Mouse (Mus musculus): Measurements from ENCODE around the gene Gm9903. TPM values are rescaled to one million over a fixed set of nuclear protein-coding genes. Genes with fewer than 3 reads are reported as not detected.

Gm9903 gene
- polyA plus RNA-seq, 1 experiment from 2014 or later = 0.94 TPM

- no peaks in the 10 kb centered on the region for H3K9me3 ChIP-seq (ENCODE audit: control insufficient read depth, low read length)
- peak within 1 kb of the TSS; percentile 78 for H3K4me3 ChIP-seq (ENCODE audit: low read depth, low read length)
- ATAC-seq (ENCODE audit: low FRiP score) (peak; percentile 97), DNase-seq (ENCODE audit: low spot score) (peak; percentile 96)
- no peaks in the 10 kb centered on the region; the same call in 1 of the 2 replicates for H3K36me3 ChIP-seq (ENCODE audit: control insufficient read depth, insufficient read depth, low read length)
- under 1% methylated on average over 82 of the region's 82 CpGs for WGBS
- H3K9ac ChIP-seq (ENCODE audit: low read depth, low read length) = peak within 1 kb of the TSS; percentile 76
- H3K27ac ChIP-seq (ENCODE audit: low read depth, low read length) = peak within 1 kb of the TSS; percentile 96
- no peaks in the 10 kb centered on the region for H3K27me3 ChIP-seq (ENCODE audit: control insufficient read depth, insufficient read depth, low read length)
- peaks cover 8% of the 10 kb centered on the region for H3K4me1 ChIP-seq (replicated peaks; ENCODE audit: control insufficient read depth, insufficient read depth, low read length)
- H3K4me2 ChIP-seq (replicated peaks; ENCODE audit: low read depth, low read length) = peak within 1 kb of the TSS; percentile 68
These were observed 22.4 kb downstream of the Gm9903 start, which contains the start of gene Slbp for GRCm38 (mm10) chr5:33651921-33652782. TSS of gene Slbp (minus strand) at chr5:33652574.

GRCm38 (mm10) chr5:33652783-33653173 is 23.1 kb downstream of the Gm9903 start:
- no peak for DNase-seq (ENCODE audit: low spot score)
- Histone ChIP-seq H3K27ac (ENCODE audit: low read depth, low read length) (no peak overlapping the region; the same call in 1 of the 2 replicates), H3K4me1 (replicated peaks; ENCODE audit: control insufficient read depth, insufficient read depth, low read length) (peaks cover 8% of the 10 kb centered on the region), H3K4me2 (replicated peaks; ENCODE audit: low read depth, low read length) (peak overlapping the region; percentile 68), H3K9me3 (ENCODE audit: control insufficient read depth, low read length) (no peaks in the 10 kb centered on the region), H3K36me3 (ENCODE audit: control insufficient read depth, insufficient read depth, low read length) (no peaks in the 10 kb centered on the region; the same call in 1 of the 2 replicates), H3K27me3 (ENCODE audit: control insufficient read depth, insufficient read depth, low read length) (no peaks in the 10 kb centered on the region), H3K4me3 (ENCODE audit: low read depth, low read length) (peak overlapping the region; percentile 78; the same call in 1 of the 2 replicates), H3K9ac (ENCODE audit: low read depth, low read length) (peak overlapping the region; percentile 13; the same call in 1 of the 2 replicates)
- 3% methylated on average over 9 of the region's 9 CpGs for WGBS
- peak; percentile 61 for ATAC-seq (ENCODE audit: low FRiP score)

- no peak overlapping the region for H3K4me3 ChIP-seq (ENCODE audit: low read depth, low read length)
- ATAC-seq (ENCODE audit: low FRiP score) (no peak), DNase-seq (ENCODE audit: low spot score) (no peak)
- peaks cover 9% of the 10 kb centered on the region for H3K4me1 ChIP-seq (replicated peaks; ENCODE audit: control insufficient read depth, insufficient read depth, low read length)
- H3K9ac ChIP-seq (ENCODE audit: low read depth, low read length) = no peak overlapping the region
- no peaks in the 10 kb centered on the region; the same call in 1 of the 2 replicates for H3K36me3 ChIP-seq (ENCODE audit: control insufficient read depth, insufficient read depth, low read length)
- H3K9me3 ChIP-seq (ENCODE audit: control insufficient read depth, low read length) = no peaks in the 10 kb centered on the region
- H3K4me2 ChIP-seq (replicated peaks; ENCODE audit: low read depth, low read length) = no peak overlapping the region
- 94% methylated on average over 13 of the region's 13 CpGs for WGBS
- no peaks in the 10 kb centered on the region for H3K27me3 ChIP-seq (ENCODE audit: control insufficient read depth, insufficient read depth, low read length)
- H3K27ac ChIP-seq (ENCODE audit: low read depth, low read length) = no peak overlapping the region
These were observed 24.7 kb downstream of the Gm9903 start for GRCm38 (mm10) chr5:33654424-33654823.

GRCm38 (mm10) chr5:33655251-33655840 is 25.6 kb downstream of the Gm9903 start:
- 93% methylated on average over 10 of the region's 10 CpGs for WGBS
- Histone ChIP-seq H3K27me3 (ENCODE audit: control insufficient read depth, insufficient read depth, low read length) (no peaks in the 10 kb centered on the region), H3K36me3 (ENCODE audit: control insufficient read depth, insufficient read depth, low read length) (no peaks in the 10 kb centered on the region; the same call in 1 of the 2 replicates), H3K4me1 (replicated peaks; ENCODE audit: control insufficient read depth, insufficient read depth, low read length) (peaks cover 9% of the 10 kb centered on the region), H3K4me2 (replicated peaks; ENCODE audit: low read depth, low read length) (no peak overlapping the region), H3K9ac (ENCODE audit: low read depth, low read length) (no peak overlapping the region), H3K9me3 (ENCODE audit: control insufficient read depth, low read length) (no peaks in the 10 kb centered on the region), H3K27ac (ENCODE audit: low read depth, low read length) (no peak overlapping the region), H3K4me3 (ENCODE audit: low read depth, low read length) (no peak overlapping the region)
- ATAC-seq (ENCODE audit: low FRiP score) (no peak), DNase-seq (ENCODE audit: low spot score) (no peak)

- no peaks in the 10 kb centered on the region for H3K27me3 ChIP-seq (ENCODE audit: control insufficient read depth, insufficient read depth, low read length)
- ATAC-seq (ENCODE audit: low FRiP score) = no peak
- H3K4me3 ChIP-seq (ENCODE audit: low read depth, low read length) = peak overlapping the region; percentile 76
- WGBS = 50% methylated on average over 1 of the region's 1 CpGs
- peaks cover 7% of the 10 kb centered on the region; the same call in 1 of the 2 replicates for H3K4me1 ChIP-seq (replicated peaks; ENCODE audit: control insufficient read depth, insufficient read depth, low read length)
- peaks cover 3% of the 10 kb centered on the region for H3K36me3 ChIP-seq (ENCODE audit: control insufficient read depth, insufficient read depth, low read length)
- H3K9ac ChIP-seq (ENCODE audit: low read depth, low read length) = peak overlapping the region; percentile 70
- no peaks in the 10 kb centered on the region for H3K9me3 ChIP-seq (ENCODE audit: control insufficient read depth, low read length)
- peak overlapping the region; percentile 90 for H3K4me2 ChIP-seq (replicated peaks; ENCODE audit: low read depth, low read length)
- no peak for DNase-seq (ENCODE audit: low spot score)
- H3K27ac ChIP-seq (ENCODE audit: low read depth, low read length) = no peak overlapping the region; the same call in 1 of the 2 replicates
These were observed 27.0 kb downstream of the Gm9903 start for GRCm38 (mm10) chr5:33656739-33657138.

- Histone ChIP-seq H3K27ac (ENCODE audit: low read depth, low read length) (peak overlapping the region; percentile 56; the same call in 1 of the 2 replicates), H3K27me3 (ENCODE audit: control insufficient read depth, insufficient read depth, low read length) (no peaks in the 10 kb centered on the region), H3K9ac (ENCODE audit: low read depth, low read length) (peak overlapping the region; percentile 70), H3K36me3 (ENCODE audit: control insufficient read depth, insufficient read depth, low read length) (peaks cover 6% of the 10 kb centered on the region), H3K4me2 (replicated peaks; ENCODE audit: low read depth, low read length) (peak overlapping the region; percentile 90), H3K4me3 (ENCODE audit: low read depth, low read length) (peak overlapping the region; percentile 76), H3K9me3 (ENCODE audit: control insufficient read depth, low read length) (no peaks in the 10 kb centered on the region), H3K4me1 (replicated peaks; ENCODE audit: control insufficient read depth, insufficient read depth, low read length) (peaks cover 7% of the 10 kb centered on the region; the same call in 1 of the 2 replicates)
- ATAC-seq (ENCODE audit: low FRiP score) (peak; percentile 28; the same call in 1 of the 2 replicates), DNase-seq (ENCODE audit: low spot score) (no peak)
- under 1% methylated on average over 32 of the region's 32 CpGs for WGBS
These were observed 27.6 kb downstream of the Gm9903 start for GRCm38 (mm10) chr5:33657251-33657786.

- no peaks in the 10 kb centered on the region for H3K9me3 ChIP-seq (ENCODE audit: control insufficient read depth, low read length)
- peak within 1 kb of the TSS; percentile 90 for H3K27ac ChIP-seq (ENCODE audit: low read depth, low read length)
- WGBS = 0% methylated on average over 60 of the region's 60 CpGs
- ATAC-seq (ENCODE audit: low FRiP score) (peak; percentile 97), DNase-seq (ENCODE audit: low spot score) (peak; percentile 97)
- H3K4me2 ChIP-seq (replicated peaks; ENCODE audit: low read depth, low read length) = peak within 1 kb of the TSS; percentile 90
- H3K4me3 ChIP-seq (ENCODE audit: low read depth, low read length) = peak within 1 kb of the TSS; percentile 76
- H3K4me1 ChIP-seq (replicated peaks; ENCODE audit: control insufficient read depth, insufficient read depth, low read length) = peaks cover 7% of the 10 kb centered on the region; the same call in 1 of the 2 replicates
- peaks cover 6% of the 10 kb centered on the region for H3K36me3 ChIP-seq (ENCODE audit: control insufficient read depth, insufficient read depth, low read length)
- no peaks in the 10 kb centered on the region for H3K27me3 ChIP-seq (ENCODE audit: control insufficient read depth, insufficient read depth, low read length)
- H3K9ac ChIP-seq (ENCODE audit: low read depth, low read length) = peak within 1 kb of the TSS; percentile 70
These were observed 28.3 kb downstream of the Gm9903 start, which contains the start of the genes Tacc3 and Tmem129 for GRCm38 (mm10) chr5:33657787-33658663. TSS of gene Tacc3 (plus strand) at chr5:33658128. TSS of gene Tmem129 (minus strand) at chr5:33658416.
